Mouse (Mus musculus) activated CD4-positive, CD25-positive, alpha-beta regulatory T cell (primary cell): ENCODE measurements around the gene Gm21905. TPM values are rescaled to one million over a fixed set of nuclear protein-coding genes. Genes with fewer than 3 reads are reported as not detected.

ENCODE experiments used
- polyA plus RNA-seq, 2 experiments: library from polyadenylated mRNA; unstranded; fragments of 100-300 nt; shearing (Covaris generic); gene quantifications; one replicate each; pipeline ENCODE4 v1.2.1; 2017

Gm21905 gene
- polyA plus RNA-seq = not detected

DNA sequence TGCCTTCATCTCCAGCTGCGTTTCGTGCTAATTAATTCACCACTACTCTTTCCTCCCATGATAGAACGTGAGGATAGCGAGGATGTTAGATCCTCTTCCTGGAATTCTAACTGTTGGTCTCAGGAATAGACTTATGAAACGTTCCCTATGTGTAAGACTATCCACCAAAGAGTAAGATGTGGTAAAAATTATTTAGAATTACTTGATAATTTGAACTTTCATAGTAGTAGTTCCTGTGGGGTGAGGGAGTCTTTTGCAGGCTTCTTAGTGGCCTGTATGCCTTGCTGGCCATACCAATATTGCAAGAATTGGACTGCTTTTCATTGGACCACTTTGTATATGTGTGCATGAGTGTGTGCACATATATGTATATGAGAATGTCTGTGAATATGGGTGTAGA is at the start of gene Gm21905:
TSS of gene Gm21905 (minus strand) at position 101 of the 400 bp plus-strand sequence.

DNA sequence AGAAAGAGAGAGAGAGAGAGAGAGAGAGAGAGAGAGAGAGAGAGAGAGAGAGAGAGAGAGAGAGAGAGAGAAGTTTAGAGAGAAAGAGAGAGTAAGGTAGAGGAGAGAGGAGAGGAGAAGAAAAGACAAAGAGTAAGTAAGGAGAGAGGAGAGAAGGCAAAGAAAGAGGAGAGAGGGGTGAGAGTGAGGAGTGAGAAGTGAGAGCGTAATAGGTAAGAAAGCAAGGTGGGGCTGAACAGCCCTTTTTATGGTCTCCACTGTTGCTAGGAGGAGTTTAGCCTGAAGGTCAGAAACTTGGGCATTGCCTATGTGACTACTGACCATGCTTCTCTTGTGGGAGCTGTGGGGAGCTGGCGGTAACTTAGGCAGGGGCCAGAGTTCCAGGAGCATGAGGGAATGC is 4.9 kb downstream of the Gm21905 start, which contains the start of gene Gm5108:
TSS of gene Gm5108 (plus strand) at position 301 of the 400 bp plus-strand sequence.

Other genes starting within 250 kb of the Gm21905 start
- gene Atp8a1, start 99.0 kb downstream of the Gm21905 start, polyA plus RNA-seq = 10 to 100 TPM; 23.2 to 29.3 TPM
- not detected for gene Gm5108, start 4.8 kb downstream of the Gm21905 start, polyA plus RNA-seq
- gene Grxcr1, start 85.4 kb upstream of the Gm21905 start, polyA plus RNA-seq = not detected